Mouse (Mus musculus): ENCODE results near the gene Gm20388.

- TF ChIP-seq POLR2A (IDR thresholded peaks at IDR 0.05; ENCODE audit: borderline replicate concordance, insufficient read depth, low read length) (no peak), CTCF (IDR thresholded peaks at IDR 0.05; ENCODE audit: borderline replicate concordance, insufficient read depth, low read depth, low read length) (no peak)
Measured at GRCm38 (mm10) chr8:123329961-123330360, 3419.3 kb downstream of the Gm20388 start.
